Mouse (Mus musculus) midbrain, embryonic 16.5 days (tissue): ENCODE measurements around the gene Samd14. TPM values are rescaled to one million over a fixed set of nuclear protein-coding genes. Genes with fewer than 3 reads are reported as not detected.
A peak's percentile ranks its signal among the peaks of the same experiment; 100 is the strongest.

Experiments
- ATAC-seq: fragments of 200-750 bp; cut with Nextera tagmentation; 2 replicates; pipeline ENCODE4 v1.8.0; 2017; ENCODE audit warnings: moderate TSS enrichment
- H3K27ac ChIP-seq: fragments of 300-500 bp; sonication (generic); 2 replicates; pipeline ENCODE4 v1.5.1; 2014; ENCODE audit warnings: mild to moderate bottlenecking, low read length, mixed read lengths
- H3K27me3 ChIP-seq: fragments of 300-500 bp; sonication (generic); 2 replicates; pipeline ENCODE4 v1.6.1; 2014; ENCODE audit warnings: low read depth, low read length, mixed read lengths; ENCODE audit not compliant: control insufficient read depth, insufficient read depth
- H3K36me3 ChIP-seq: fragments of 300-500 bp; sonication (generic); 2 replicates; pipeline ENCODE4 v1.6.1; 2014; ENCODE audit warnings: mild to moderate bottlenecking, low read length, moderate library complexity, mixed read lengths; ENCODE audit not compliant: control insufficient read depth, insufficient read depth
- H3K4me1 ChIP-seq: fragments of 300-500 bp; sonication (generic); 2 replicates; pipeline ENCODE4 v1.6.1; 2014; ENCODE audit warnings: mild to moderate bottlenecking, low read length, mixed read lengths; ENCODE audit not compliant: control insufficient read depth, insufficient read depth
- H3K4me2 ChIP-seq: fragments of 300-500 bp; sonication (generic); 2 replicates; pipeline ENCODE4 v1.6.1; 2014; ENCODE audit warnings: mild to moderate bottlenecking, low read length, mixed read lengths
- H3K4me3 ChIP-seq: fragments of 300-500 bp; sonication (generic); 2 replicates; pipeline ENCODE4 v1.5.1; 2014; ENCODE audit warnings: low read depth, mild to moderate bottlenecking, low read length, moderate library complexity, mixed read lengths
- H3K9ac ChIP-seq: fragments of 300-500 bp; sonication (generic); 2 replicates; pipeline ENCODE4 v1.6.1; 2014; ENCODE audit warnings: low read depth, low read length, mixed read lengths
- H3K9me3 ChIP-seq: fragments of 300-500 bp; sonication (generic); replicated peaks from 2 replicates; pipeline ENCODE4 v1.6.1; 2014; ENCODE audit warnings: mild to moderate bottlenecking, low read length, mixed read lengths; ENCODE audit not compliant: control insufficient read depth, poor library complexity, severe bottlenecking
- WGBS: fragments of 180-500 bp; shearing (Covaris S2); extraction: QIAGEN DNeasy Blood & Tissue Kit; methylation state at CpG from one replicate; pipeline ENCODE4 v1.1.7; 2014; 5-methylcytosine and 5-hydroxymethylcytosine counted together
- polyA plus RNA-seq: library from polyadenylated mRNA; unstranded; fragments of >200 nt; fragmentation: Nextera tagmentation; extraction: Ambion mirVana; gene quantifications from 2 replicates; pipeline ENCODE4 v1.2.1, GENCODE M21; 2015

Gene Samd14
- polyA plus RNA-seq, 1 experiment from 2014 or later = 171 TPM

DNA sequence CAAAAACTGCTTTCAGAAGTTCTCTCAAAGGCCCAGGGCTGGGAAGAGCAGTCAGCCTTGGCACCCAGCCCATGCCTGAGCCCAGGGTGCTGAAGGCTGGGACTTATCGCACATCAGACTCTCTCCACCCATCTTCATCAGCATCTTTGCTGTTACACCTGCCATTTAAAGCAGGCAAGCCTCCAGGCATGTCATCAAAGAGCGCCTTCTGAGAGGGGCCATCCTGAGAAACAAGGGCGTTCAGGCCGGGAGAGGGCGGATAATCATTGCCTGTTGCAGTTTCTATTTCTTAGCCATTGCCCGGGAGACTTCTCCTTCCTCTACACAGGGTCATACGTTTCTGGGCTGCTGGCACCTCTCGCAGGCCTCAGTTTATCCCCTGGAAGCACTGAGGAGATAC, 21.8 kb upstream of the Samd14 start:
- 79% methylated on average over 8 of the region's 8 CpGs for WGBS
- no peak for ATAC-seq

DNA sequence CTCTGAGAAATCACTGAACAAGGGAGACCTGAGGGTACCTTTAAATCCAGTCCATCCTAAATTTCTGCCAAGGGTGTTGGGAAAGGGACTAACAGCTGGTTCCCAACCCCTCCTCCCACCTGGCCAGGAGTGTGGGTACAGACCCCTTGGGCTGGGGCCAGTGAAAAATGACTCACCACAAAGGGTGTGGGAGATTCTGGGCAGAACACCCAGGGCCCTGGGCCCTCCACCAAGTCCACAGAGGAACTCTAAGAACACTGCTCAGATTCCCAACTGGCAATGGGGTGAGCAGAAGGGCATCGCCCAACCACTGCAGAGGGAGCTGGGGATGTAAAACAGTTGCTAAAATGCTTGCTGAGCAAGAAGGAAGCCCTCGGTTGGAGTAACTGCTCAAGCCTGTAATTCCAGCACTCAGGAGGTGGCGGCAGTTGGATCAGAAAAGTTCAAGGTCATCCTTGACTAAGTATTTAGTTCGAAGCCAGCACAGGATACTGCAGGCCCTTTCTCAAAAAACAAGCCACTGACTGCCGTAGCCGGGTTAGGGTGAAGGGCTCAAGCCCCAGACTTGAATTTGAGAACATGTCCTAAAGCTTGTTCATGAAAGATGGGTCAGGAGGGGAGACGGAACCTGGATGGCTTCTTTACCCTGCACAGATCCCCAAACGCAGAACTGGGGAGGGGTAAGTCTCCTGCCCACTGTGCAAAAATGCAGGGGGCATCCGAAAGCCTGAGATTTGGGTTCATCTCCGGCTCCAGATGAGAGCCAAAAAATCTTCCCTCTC, 20.7 kb upstream of the Samd14 start:
- WGBS = 17% methylated on average over 10 of the region's 10 CpGs
- ATAC-seq = no peak
- peak overlapping the region; percentile 70 for H3K4me2 ChIP-seq
- no peaks in the 10 kb centered on the region for H3K9me3 ChIP-seq
- H3K27me3 ChIP-seq = no peaks in the 10 kb centered on the region
- peak overlapping the region; percentile 74 for H3K9ac ChIP-seq
- H3K36me3 ChIP-seq = no peaks in the 10 kb centered on the region
- H3K4me1 ChIP-seq = peaks cover 30% of the 10 kb centered on the region
- peak overlapping the region; percentile 96 for H3K27ac ChIP-seq
- H3K4me3 ChIP-seq = peak overlapping the region; percentile 90

More for the DNA sequence above, 21.8 kb upstream of the Samd14 start:
- no peak overlapping the region for H3K9ac ChIP-seq
- no peak overlapping the region for H3K4me2 ChIP-seq
- no peak overlapping the region for H3K27ac ChIP-seq
- H3K9me3 ChIP-seq = no peaks in the 10 kb centered on the region
- no peaks in the 10 kb centered on the region for H3K36me3 ChIP-seq
- peaks cover 20% of the 10 kb centered on the region for H3K4me1 ChIP-seq
- no peaks in the 10 kb centered on the region for H3K27me3 ChIP-seq
- no peak overlapping the region for H3K4me3 ChIP-seq

DNA sequence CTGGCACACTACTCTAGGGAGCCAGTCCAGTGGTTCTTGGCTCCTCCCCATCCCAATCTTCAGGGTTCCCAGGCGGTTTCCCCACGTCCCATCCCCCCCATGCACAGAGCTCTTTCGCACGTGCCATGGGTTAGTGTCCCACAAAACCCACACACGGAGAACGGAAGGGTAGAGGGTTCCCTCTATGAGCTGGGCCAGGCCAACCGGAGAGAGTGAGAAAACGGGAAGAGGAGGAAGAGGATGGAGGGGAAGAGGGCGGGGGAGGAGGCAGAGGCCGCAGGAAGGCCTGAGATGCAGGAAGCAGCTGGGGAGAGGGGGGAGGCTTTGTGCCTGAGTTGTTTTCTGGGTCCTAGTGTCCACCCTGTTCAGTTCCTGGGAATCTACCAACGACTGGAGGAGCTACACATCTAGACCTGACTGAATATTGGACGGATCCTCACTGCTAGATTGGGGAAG, 20.1 kb upstream of the Samd14 start:
- H3K27ac ChIP-seq = peak overlapping the region; percentile 96
- H3K27me3 ChIP-seq = no peaks in the 10 kb centered on the region
- H3K9ac ChIP-seq = peak overlapping the region; percentile 74
- no peaks in the 10 kb centered on the region for H3K9me3 ChIP-seq
- peaks cover 36% of the 10 kb centered on the region for H3K4me1 ChIP-seq
- no peaks in the 10 kb centered on the region for H3K36me3 ChIP-seq
- peak overlapping the region; percentile 70 for H3K4me2 ChIP-seq
- peak; percentile 60 for ATAC-seq
- 0% methylated on average over 12 of the region's 12 CpGs for WGBS
- H3K4me3 ChIP-seq = peak overlapping the region; percentile 90

DNA sequence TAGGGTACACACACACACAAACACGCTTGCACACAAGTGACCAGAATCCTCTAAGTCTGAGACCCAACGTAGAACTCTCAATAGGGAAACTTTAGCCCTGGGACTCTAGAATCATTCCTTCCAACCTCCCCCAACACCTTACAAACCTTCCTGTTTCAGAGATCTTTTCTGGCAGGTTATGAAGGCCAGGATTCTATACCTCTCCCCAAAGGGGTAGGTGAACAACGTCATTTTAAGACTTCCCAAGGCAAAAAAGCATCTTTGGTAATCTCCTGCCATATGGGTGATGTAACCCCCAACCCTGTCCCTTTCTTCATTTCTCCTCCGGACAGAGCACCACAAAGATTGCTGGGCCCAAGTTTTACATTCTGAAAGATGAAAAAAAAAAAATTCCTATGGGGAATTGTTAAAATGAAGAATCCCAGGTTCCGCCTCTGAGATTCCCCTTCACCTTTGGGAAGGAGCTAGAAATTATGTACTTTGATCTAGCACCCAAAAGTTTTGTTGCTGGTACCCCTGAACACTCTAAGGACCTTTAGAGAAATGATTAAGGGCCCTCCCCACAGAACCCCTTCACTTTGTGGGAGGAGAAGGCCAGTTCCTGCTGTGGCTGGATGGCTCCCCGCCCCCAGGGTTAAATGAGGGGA, 19.5 kb upstream of the Samd14 start:
- ATAC-seq = no peak
- WGBS = 40% methylated on average over 6 of the region's 6 CpGs
- H3K27me3 ChIP-seq = no peaks in the 10 kb centered on the region
- H3K9ac ChIP-seq = peak overlapping the region; percentile 91
- no peaks in the 10 kb centered on the region for H3K36me3 ChIP-seq
- H3K4me2 ChIP-seq = peak overlapping the region; percentile 70
- H3K9me3 ChIP-seq = no peaks in the 10 kb centered on the region
- H3K27ac ChIP-seq = peak overlapping the region; percentile 96
- peak overlapping the region; percentile 90 for H3K4me3 ChIP-seq
- peaks cover 43% of the 10 kb centered on the region for H3K4me1 ChIP-seq

DNA sequence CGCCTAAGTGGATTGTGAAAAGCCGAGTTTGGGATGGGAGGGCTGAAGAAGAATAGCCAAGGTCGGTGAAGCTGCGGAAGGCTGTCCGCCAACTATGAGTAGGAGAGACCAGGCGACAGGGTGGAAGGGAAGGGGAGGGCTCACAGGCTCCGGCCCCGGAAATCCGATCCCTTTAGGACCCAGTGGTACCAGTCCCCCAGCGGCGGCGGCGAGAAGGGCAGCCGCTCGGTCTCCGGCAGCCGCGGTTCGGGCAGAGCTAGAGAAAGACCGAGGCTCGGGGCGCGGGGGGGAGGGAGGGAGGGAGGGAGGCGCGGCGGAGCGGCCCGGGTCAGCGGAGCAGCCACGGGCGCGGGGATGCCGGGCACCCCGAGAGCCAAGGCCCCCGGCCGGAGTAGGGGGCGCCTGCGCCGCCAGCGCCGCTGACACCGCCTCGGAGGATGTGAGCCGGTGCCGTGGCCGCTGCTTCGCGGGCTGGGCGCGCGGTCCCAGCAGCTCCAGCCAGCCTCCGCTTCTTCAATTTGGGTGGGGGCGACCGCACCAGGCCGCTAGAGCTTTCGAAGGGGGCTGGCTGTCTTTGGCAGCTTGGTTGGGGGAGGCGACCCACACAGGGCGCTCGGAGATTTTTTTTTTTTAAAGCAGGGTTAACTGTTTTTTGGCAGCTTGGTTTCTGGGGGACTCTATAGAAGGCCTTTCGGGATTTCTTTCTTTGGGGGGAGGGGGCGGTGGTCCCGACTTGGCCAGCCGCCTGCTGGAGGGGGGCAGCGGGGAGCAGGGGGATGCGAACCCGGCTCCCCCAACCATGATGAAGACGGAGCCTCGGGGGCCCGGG, 18.7 kb upstream of the Samd14 start, which contains the start of gene Ppp1r9b:
Gene Ppp1r9b (plus strand): TSS at position 287 of the 829 bp plus-strand sequence.
- Histone ChIP-seq H3K27me3 (no peaks in the 10 kb centered on the region), H3K4me2 (peak within 1 kb of the TSS; percentile 97), H3K4me3 (peak within 1 kb of the TSS; percentile 90), H3K4me1 (peaks cover 50% of the 10 kb centered on the region), H3K27ac (peak within 1 kb of the TSS; percentile 96), H3K36me3 (no peaks in the 10 kb centered on the region), H3K9me3 (no peaks in the 10 kb centered on the region), H3K9ac (peak within 1 kb of the TSS; percentile 91)
- peak; percentile 83 for ATAC-seq
- under 1% methylated on average over 42 of the region's 69 CpGs for WGBS

DNA sequence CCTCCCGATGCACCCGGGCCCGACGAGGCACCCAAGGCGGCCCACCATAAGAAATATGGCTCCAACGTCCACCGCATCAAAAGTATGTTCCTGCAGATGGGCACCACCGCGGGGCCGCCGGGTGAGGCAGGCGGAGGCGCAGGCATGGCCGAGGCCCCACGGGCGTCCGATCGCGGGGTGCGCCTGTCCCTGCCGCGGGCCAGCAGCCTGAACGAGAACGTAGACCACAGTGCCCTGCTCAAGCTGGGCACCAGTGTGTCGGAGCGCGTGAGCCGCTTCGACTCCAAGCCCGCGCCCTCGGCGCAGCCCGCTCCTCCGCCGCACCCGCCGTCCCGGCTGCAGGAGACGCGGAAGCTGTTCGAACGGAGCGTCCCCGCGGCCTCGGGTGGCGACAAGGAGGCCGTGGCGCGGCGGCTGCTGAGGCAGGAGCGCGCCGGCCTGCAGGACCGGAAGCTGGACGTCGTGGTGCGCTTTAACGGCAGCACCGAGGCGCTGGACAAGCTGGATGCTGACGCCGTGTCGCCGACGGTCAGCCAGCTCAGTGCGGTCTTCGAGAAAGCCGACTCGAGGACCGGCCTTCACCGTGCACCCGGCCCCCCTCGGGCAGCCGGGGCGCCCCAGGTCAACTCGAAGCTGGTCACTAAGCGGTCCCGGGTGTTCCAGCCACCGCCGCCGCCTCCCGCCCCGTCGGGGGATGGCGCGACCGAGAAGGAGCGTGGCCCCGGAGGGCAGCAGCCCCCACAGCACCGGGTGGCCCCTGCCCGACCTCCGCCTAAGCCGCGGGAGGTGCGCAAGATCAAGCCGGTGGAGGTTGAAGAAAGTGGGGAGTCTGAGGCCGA, 17.8 kb upstream of the Samd14 start:
- Histone ChIP-seq H3K4me2 (peak overlapping the region; percentile 97), H3K4me3 (peak overlapping the region; percentile 90), H3K27me3 (no peaks in the 10 kb centered on the region), H3K4me1 (peaks cover 53% of the 10 kb centered on the region), H3K27ac (peak overlapping the region; percentile 96), H3K36me3 (no peaks in the 10 kb centered on the region; the same call in 1 of the 2 replicates), H3K9me3 (no peaks in the 10 kb centered on the region), H3K9ac (peak overlapping the region; percentile 91)
- ATAC-seq = no peak
- WGBS = under 1% methylated on average over 93 of the region's 99 CpGs

DNA sequence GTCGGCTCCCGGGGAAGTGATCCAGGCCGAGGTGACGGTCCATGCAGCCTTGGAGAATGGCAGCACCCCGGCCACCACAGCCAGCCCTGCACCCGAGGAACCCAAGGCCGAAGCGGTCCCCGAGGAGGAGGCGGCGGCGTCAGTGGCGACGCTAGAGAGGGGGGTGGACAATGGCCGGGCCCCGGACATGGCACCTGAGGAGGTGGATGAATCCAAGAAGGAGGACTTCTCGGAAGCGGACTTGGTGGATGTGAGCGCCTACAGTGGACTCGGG, 17.3 kb upstream of the Samd14 start:
- Histone ChIP-seq H3K4me1 (peaks cover 52% of the 10 kb centered on the region), H3K4me3 (peak overlapping the region; percentile 90), H3K4me2 (peak overlapping the region; percentile 97), H3K9ac (peak overlapping the region; percentile 91), H3K27ac (0 out of 2 replicates have a peak overlapping the region, but pooled peaks have one; percentile 2), H3K9me3 (no peaks in the 10 kb centered on the region), H3K36me3 (peaks cover 4% of the 10 kb centered on the region), H3K27me3 (no peaks in the 10 kb centered on the region)
- ATAC-seq = no peak
- WGBS = 1% methylated on average over 20 of the region's 20 CpGs
